Mouse (Mus musculus) gonadal fat pad, adult 2 months (tissue): ENCODE measurements around the gene Cpn1. TPM values are rescaled to one million over a fixed set of nuclear protein-coding genes. Genes with fewer than 3 reads are reported as not detected.

Experiments
- DNase-seq: peaks from one replicate; pipeline ENCODE4 v3.0.0-alpha.2; 2012; ENCODE audit warnings: low read depth
- polyA plus RNA-seq: library from polyadenylated mRNA; depleted of rRNA; stranded (reverse); fragments of >200 nt; gene quantifications from 2 replicates; pipeline ENCODE4 v1.2.3, GENCODE M21; 2012; rRNA removed

Cpn1 gene
- polyA plus RNA-seq, 1 experiment = 18.6 TPM

- no peak for DNase-seq
Observed at GRCm38 (mm10) chr19:43912775-43913486, 73.4 kb downstream of the Cpn1 start.

GRCm38 (mm10) chr19:43906492-43906891 is 79.9 kb downstream of the Cpn1 start:
- no peak for DNase-seq

Other genes with a start within 250 kb of the Cpn1 start
- gene Cutc, start 233.6 kb downstream of the Cpn1 start, polyA plus RNA-seq = 9.6 and 10.3 TPM in 2 replicates
- gene Cox15, start 233.6 kb downstream of the Cpn1 start, polyA plus RNA-seq = 31.0 and 38.4 TPM in 2 replicates
- gene Abcc2, start 204.4 kb downstream of the Cpn1 start, polyA plus RNA-seq = 0.14 and 0.28 TPM in 2 replicates
- gene Dnmbp, start 46.4 kb downstream of the Cpn1 start, polyA plus RNA-seq = 31.1 and 31.6 TPM in 2 replicates
- 0.25 and 0.31 TPM in 2 replicates for gene Cyp2c23, start 42.7 kb upstream of the Cpn1 start, polyA plus RNA-seq
- gene Erlin1, start 83.2 kb upstream of the Cpn1 start, polyA plus RNA-seq = 9.5 and 9.9 TPM in 2 replicates
- 19.4 and 20.0 TPM in 2 replicates for gene Chuk, start 120.9 kb upstream of the Cpn1 start, polyA plus RNA-seq
- gene Cwf19l1, start 149.3 kb upstream of the Cpn1 start, polyA plus RNA-seq = 8.0 and 8.5 TPM in 2 replicates
- 21.3 and 22.1 TPM in 2 replicates for gene Bloc1s2, start 159.9 kb upstream of the Cpn1 start, polyA plus RNA-seq
- gene Pkd2l1, start 205.9 kb upstream of the Cpn1 start, polyA plus RNA-seq = 0.84 and 1.1 TPM in 2 replicates
- gene Scd3, start 216.7 kb upstream of the Cpn1 start, polyA plus RNA-seq = 6.0 and 11.4 TPM in 2 replicates